Mouse (Mus musculus): ENCODE measurements around the gene Mef2c.

Gene Mef2c

GRCm38 (mm10) chr13:83503919-83504318 is at the start of gene Mef2c:
TSS of gene Mef2c (plus strand) at chr13:83504034.
- no peak for DNase-seq

DNA sequence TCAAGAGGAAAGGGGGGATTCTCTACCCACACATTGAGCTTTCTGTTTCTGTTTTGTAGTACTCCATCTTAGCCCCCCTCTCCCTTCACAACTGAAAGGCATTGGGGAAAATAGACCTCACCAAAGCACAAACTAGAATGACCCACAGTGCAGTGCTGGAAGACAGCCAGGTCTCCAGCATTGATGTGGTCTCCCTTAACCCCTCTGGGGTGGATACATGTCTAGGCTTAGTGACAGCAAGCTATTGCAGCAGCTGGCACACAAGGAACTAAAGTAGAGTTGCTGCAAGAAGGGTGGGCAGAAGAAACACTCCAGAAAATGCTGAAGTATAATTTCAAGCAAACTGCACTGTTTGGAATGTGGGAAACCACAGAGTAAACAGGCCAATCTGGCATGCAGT is 45.1 kb upstream of the Mef2c start:
- peak; percentile 6 for DNase-seq

- no peak for DNase-seq
Observed at GRCm38 (mm10) chr13:83459600-83459999, 44.2 kb upstream of the Mef2c start.

DNA sequence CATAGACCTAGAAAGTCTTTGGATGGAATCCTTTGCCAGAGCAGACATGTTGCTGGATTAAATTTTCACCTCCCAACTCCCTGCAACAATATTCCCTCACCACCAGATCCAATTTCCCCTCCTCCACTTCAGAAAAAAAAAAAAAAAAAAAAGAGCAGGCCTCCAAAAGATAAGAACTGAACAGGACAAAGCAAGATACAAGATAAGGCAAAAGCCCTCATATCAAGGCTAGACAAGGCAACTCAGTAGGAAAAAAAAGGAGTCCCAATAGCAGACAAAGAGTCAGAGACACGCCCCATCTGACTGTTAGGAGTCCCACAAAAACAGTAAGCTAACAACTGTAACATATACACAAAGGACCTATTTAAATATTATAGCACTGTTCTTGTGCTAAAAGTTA is 43.2 kb upstream of the Mef2c start:
- DNase-seq, result no peak

DNA sequence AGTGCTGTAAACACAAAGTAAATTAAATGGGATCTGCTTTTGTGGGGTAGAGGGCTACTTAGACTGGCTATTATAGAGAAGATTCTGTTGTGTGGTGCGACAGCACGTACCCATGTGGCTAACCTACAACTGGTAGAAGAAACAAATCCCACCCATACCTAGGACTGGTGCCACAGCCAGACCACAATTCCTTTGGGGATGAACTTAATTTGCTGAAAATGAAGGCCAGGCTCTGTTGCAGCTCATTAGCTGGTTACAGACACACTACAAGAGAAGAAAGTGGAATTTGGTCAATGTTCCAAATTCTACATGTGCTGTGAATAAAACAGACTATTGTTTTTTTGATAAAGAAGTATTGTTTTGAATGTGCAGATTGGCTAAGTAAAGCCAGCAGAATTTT is 42.3 kb upstream of the Mef2c start:
- no peak for DNase-seq

DNA sequence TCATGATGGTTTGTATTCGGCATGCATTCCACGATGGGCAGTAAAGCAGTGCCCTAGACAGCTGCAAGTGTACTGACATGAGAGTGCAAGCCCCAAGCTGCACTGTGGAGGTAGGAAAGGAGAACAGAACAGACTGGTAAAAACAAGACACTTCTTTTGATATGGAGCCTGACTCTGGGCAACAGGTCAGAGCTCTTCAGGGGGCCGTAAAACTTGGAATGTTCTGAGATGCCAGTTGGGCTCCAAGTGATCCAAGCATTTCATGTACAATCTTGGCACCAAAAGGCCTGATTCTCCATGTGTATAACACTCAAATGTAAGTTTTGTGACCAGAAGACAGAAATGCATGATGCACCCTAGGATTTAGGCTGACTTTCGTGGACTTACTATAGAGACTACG is 37.1 kb upstream of the Mef2c start:
- no peak for DNase-seq

GRCm38 (mm10) chr13:83468794-83469193 is 35.0 kb upstream of the Mef2c start:
- DNase-seq, result no peak

DNA sequence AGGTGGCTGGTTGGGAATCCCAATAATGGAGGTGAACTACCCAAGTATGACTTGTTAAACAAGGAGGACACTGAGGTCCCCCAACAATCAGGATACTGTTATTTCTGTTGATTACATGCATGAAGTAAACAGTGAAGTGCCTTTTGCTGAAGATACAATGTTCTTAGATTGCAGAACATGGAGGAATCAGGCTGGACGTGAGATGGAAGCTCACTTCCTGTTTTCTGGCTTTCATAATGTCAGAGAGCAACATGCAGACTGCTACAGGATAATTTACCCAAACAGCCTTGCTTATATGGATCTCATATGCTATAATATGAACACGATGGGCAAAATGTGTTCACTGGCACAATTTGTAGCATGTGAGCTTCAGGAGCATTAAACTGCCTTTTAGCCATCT is 30.1 kb upstream of the Mef2c start:
- no peak for DNase-seq

- no peak for DNase-seq
Observed at GRCm38 (mm10) chr13:83480388-83480787, 23.4 kb upstream of the Mef2c start.

- DNase-seq, result no peak
Observed at GRCm38 (mm10) chr13:83481310-83481709, 22.5 kb upstream of the Mef2c start.

- DNase-seq, result peak; percentile 3
Observed at GRCm38 (mm10) chr13:83482087-83482486, 21.7 kb upstream of the Mef2c start.

DNA sequence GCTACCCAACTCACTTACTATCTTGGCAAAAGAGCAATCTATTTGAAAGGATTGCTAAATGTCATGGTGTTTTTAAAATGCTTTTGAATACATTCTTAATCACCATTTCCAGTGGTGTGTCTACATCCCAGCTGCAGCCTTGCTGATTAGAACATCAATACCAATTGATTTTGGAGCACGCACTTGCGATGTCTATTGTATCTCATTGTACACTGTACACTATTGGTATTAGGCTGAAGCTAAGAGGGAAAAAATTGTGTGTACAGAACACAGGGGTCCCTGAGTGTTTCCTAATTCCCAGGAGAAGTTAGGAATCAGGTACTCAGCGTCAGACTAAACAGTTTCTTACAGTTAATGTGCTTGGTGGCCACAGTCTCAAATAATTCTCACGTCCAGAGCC is 19.6 kb upstream of the Mef2c start:
- DNase-seq, result no peak

GRCm38 (mm10) chr13:83484721-83485369 is 19.0 kb upstream of the Mef2c start:
- no peak for DNase-seq

DNA sequence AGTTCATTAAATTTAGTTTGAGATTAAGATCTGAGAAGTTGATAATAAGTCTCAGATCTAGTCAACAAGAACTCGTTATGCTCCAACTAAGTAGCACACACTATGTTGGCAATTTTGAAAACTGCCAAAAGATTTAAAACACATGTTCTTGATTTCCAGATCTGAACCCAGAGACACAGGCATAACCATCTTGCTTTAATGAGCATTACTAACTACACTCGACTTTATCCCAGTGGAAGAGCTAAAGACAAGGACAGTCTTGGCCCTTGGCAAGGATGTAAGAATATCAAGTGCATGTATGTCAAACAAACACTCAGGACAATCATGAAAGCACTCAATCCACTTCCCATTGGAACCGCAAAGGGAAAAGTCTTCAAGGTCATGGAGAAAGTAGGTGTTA is 11.8 kb upstream of the Mef2c start:
- no peak for DNase-seq

- no peak for DNase-seq
Observed at GRCm38 (mm10) chr13:83497708-83498107, 6.1 kb upstream of the Mef2c start.

DNA sequence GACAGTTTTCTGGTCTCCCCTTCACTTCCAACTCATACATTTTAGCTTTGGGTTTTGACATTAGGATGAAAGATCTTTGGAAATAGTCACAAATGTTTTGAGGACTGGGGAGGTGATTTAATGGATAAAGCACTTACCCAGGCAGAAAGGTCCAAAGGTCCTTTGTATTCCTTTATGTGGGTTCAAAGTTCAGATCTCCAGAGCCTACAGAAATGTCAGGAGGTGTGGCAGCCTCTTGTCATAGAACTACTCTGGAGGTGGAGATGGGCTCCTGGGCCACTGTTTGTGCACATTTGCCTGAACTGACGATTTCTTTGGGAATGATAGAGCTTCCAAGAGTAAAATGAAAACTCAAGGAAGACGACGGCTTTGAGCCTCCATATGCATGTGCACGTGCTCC is 4.3 kb upstream of the Mef2c start:
- no peak for DNase-seq

DNA sequence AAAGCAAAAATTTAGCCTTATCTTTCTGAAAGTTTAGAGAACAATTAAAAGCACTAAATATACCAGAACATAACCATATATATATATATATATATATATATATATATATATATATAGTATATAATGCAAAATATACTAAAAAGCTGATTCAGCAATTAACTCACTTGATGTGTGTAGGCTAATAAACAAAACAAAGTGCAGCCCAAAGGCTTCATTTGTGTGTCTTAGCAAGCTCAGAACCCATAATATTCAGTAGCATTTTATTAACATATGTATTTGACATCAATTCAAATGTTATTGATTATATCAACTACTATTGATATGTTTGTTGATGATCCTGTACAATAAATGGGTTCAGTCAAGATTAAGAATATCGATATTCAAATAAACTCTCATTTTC is 3.9 kb downstream of the Mef2c start:
- DNase-seq, result no peak

- no peak for DNase-seq
Observed at GRCm38 (mm10) chr13:83515013-83515547, 11.2 kb downstream of the Mef2c start.

- DNase-seq, result peak; percentile 63
Observed at GRCm38 (mm10) chr13:83517660-83518609, 14.1 kb downstream of the Mef2c start.

DNA sequence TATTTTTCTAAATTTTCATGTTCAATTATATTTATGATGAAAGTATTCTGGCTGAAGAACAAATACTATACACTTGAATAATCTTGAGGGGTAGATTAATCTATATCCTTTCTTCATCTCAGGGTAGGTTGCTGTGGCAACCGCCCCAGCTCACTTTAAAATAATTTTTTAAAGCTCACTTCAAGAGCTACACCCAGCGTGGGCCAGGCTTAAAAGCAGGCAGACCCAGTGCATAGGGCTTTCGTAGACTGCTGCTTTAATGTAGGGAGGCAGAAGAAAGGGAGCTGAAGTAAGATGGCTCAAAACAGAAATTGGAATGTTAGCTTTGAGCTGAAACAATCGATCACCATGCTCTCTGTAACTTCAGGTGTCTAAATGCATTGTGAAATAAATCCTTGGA is 17.0 kb downstream of the Mef2c start:
- DNase-seq, result no peak

DNA sequence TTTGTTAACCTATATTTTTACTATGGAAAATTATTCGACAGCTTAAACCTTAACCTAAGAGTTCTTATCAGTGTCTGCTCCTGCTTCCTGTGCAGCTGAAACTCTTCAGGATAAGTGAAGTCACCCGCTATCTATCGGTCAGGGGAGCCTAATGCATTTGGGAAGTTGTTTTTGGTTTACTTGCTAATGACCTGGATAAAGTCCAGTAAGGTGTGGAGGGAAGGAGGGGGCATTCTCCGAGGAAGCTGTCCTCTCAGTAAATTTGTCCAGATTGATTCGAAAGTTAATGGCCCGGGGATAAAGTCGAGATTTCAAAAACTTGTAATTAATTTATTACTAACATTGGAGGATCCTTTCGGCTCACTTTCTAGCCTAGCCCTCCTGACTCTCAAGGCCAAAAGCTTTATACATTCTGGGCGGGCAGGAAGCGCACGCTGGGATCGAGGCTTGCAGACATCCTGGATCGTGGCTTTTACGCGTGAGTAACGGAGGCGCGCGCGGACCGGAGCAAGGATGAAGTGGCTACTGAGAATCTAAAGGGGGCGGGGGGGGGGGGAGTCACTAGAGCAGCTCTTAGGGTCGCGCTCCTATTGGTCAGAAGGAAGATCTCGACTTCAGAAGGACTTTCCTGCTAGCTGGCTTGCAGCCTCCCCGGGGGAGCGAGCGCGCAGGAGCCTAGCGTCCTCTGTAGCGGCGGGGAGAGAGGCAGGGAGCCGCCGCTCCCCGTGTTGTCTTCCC is 19.6 kb downstream of the Mef2c start:
- peak; percentile 64 for DNase-seq

DNA sequence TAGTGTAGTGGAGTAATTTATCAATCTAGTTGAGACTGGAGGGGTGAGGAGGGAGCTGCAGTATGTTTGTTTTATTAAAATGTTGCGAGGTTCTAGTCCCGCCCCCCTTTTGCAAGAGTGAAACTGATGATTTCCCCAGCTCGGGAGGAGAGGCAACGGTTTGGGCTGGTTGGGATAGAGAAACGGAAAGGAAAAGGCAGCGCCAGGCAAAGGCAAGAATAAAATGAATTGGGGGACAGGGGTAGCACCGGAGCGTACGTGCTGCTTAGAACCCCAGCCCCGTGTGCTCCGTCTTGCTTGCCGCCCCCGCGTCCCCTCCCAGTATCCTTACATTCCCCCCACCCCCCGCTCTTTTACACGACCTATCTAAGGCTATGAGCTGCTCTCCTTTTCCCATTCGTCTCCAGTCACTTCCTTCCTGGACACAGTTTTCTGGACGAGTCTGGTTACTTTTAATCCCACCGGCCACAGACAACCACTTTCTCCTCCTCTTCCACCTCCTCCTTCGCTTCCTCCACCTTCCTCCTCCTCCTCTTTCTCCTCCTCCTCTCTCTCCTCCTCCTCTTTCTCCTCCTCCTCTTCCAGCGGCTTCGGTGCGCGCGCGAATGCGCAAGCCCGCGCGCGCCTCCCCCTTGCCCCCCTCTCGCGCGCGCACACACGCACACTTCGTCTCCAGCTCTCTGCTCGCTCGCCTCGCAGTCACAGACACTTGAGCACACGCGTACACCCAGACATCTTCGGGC is 20.5 kb downstream of the Mef2c start:
- DNase-seq, result peak; percentile 74

All from kidney, postnatal 14 days (tissue).